Mouse (Mus musculus) spleen, adult 2 months (tissue): Measurements from ENCODE around the gene Ptprn2.

Source experiments
- CTCF ChIP-seq: fragments of 200-500 bp; IDR thresholded peaks from 2 replicates; pipeline ENCODE4 v1.5.1; 2011; ENCODE audit warnings: mild to moderate bottlenecking, inconsistent platforms; ENCODE audit not compliant: insufficient read depth, insufficient read length, insufficient replicate concordance; ENCODE audit errors: extremely low read depth
- POLR2A ChIP-seq: fragments of 200-500 bp; IDR thresholded peaks from 2 replicates; pipeline ENCODE4 v1.6.1; 2011; ENCODE audit warnings: low read depth, low read length, inconsistent platforms

DNA sequence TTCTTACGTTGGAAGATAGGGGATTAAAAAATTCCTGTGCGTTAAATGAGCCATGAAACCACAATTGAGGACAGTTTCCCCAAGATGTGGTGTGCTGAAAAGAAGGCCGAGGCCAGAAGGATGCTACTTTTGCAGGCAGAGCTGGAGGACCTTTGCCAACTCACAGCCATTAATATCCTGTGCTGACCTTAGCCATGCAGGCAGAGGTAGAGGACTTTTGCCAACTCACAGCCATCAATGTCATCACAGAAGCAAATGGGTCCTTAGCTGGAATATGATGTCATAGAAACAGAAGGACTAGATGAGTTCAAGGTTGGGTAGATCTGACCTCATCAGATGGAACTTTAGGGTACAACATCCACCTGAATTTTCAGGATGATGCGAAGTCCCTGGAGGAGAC, 43.3 kb downstream of the Ptprn2 start:
- TF ChIP-seq CTCF (no peak), POLR2A (no peak)
